Mouse (Mus musculus): Measurements from ENCODE around the gene Macrod2.
A peak's percentile ranks its signal among the peaks of the same experiment; 100 is the strongest.

The Macrod2 gene

DNA sequence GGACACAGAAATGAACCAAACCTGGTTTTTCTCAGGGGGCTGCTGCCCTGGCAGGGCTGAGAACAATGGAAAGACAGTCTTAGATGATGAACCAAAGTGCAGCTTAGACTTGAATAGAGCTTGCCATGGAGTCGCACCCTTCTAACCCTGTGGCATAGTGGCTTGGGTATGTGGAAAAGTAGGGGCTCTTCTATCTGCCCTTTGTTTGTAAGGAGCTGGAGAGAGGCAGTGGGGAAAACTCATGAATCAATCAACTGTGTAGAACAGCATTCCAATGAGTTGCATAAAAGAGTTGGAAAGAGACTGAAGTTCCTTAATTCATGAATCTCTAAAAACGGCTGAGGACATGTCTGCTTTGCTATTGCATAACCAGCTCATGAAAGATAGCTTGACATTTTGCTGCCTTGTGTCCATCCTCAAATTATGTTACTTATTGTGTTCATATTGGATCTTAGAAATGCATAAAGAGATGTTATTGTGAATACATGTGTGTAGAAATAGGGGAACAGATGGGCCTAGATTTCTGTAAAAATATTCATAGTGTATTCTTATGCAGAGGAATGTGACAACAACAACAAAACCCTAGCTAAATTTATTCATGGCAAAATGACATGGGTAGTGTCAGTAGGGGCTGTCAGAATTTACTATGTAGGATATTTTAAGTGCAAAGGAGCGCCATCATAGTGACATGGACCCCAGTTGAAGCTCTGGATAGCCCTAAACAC, 197.6 kb downstream of the Macrod2 start:
- DNase-seq (ENCODE audit: low spot score): no peak

DNA sequence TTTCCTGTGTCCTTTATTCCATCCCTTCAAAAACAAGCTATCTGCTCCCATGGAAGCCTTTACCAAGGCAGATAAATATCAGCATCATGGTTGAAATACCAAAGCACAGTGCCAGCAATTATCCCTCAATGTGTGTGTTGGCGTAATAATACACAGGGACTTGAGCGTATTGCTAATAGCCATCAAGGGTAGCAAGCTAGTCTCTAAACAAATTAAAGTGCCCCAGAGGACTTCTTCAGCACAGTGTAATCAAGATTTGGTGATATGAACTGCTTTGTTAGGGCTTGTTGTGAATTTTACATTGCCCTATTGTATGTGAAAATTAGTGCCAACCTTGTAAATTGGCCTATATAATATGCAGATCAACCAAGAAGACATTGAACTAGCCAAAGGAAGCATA, 201.8 kb downstream of the Macrod2 start:
- no peak for DNase-seq (ENCODE audit: low spot score)

DNA sequence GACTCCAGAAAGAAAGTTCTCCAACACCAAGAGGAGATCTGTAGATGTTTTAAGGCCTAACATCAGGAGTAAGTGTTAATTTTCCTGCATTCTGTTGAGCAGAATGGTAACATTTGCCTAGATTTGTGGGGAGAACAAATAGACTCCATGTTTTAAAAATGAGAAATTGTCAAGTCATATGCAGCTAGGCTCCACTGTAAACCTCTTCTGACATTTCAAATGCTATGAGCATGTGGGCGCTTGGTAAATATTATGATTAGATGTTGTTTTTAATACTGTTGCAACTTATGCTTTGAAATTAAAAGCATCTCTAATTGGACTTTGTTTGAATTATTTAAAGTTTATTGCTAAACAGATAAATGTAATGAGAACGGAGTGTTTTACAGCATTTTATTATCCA, 220.3 kb downstream of the Macrod2 start:
- DNase-seq (ENCODE audit: low spot score): no peak

DNA sequence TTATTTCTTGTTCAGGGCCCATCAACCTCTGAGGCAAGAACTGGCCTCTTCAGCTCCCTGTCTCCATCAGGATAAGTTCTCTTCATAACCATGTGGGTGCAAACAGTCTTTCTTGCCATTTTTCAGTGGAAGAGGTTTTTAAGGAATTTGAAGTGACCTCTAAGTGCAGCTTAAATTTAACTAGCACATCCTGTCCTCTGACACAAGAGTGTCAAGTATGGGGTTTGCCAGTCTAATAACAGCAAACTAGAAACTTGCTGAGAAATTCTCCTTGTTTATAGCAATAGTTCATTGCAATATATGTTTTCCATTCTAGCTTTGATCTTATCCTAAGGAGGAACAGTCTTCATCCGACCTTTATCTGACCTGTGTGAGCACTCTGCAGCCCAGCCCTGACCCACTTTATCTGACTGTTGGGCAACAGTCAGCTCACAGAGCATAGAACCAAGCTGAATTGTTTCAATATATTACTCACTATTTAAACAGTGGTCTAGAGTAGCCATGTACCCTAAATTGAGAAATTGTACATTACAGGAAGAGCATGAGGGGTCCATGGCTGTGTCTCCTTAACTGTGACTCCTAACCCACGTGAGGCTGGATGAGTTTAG, 226.7 kb downstream of the Macrod2 start:
- peak; percentile 11 for DNase-seq (ENCODE audit: low spot score)

DNA sequence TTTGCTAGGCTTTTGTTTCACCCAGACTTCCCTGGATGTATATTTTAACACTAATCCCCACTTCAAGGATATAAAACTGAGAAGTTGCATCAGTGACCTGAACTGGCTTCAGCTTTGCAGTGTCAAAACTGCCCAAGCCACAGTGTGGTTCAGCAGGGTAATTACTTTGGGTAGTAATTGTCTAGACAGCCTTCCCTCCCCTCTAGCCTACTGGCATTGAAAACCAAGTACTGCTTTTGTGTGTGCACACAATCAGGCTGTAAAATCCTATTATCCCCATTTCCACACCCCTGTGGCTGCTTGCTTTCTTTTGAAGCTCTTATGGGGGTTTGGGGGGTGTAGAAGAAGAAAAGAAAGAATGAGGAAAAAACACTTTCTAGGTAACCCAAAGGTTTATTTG, 258.4 kb downstream of the Macrod2 start:
- no peak for DNase-seq (ENCODE audit: low spot score)

DNA sequence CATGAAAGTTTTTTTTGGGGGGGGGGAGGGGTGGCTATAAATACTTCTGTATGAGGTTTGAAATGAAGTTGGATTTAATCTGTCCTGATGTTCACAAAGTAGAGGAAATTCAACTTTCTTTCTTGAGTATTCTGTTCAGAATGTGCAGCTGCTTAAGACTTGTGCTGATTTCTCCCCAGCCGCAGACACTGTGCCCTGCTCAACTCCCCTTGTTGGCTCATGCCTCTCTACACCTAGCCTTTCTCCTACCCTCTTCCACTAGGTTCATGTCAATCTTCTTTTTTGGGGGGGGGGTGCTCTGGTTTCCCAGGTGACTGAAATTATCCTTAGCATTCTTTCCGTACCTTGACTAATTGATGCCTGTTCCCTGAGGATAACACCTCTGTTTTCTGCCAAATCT, 258.9 kb downstream of the Macrod2 start:
- no peak for DNase-seq (ENCODE audit: low spot score)

DNA sequence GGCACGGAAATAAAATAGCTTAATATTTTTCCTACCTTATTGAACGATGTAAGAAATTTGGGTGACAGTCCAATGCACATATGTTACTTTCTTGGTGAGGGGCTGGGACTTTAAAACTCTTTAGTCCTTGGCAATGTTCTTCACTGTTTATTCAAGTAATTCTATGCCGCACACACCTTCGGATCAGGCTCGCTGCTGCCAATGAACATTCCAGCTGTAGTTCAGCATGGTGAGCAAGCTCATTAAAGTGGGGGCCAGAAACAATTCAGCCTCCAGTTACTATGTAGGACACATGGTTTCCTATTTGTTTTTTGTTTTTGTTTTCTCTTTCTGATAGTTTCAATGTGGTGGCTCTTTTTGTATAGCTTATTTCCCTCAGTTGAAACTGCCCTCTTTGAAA, 267.6 kb downstream of the Macrod2 start:
- no peak for DNase-seq (ENCODE audit: low spot score)

DNA sequence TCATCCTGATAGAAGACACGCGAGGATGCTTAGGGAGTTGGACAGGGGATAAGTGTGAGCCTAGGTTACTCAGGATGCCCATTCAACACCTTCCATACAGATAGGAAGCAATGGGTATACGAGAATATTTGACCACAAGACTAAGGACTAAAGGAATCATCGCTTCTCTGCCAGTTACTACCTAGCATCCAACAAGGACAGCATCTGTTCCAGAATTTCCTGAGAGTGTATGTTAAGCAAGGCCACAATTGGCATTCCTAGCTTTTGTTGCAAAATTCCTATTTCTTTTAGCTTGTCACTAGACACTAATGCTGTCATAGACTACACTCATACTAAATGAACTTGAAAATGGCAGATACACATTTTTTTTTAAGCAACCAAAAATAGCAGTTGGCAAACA, 269.3 kb downstream of the Macrod2 start:
- no peak for DNase-seq (ENCODE audit: low spot score)

DNA sequence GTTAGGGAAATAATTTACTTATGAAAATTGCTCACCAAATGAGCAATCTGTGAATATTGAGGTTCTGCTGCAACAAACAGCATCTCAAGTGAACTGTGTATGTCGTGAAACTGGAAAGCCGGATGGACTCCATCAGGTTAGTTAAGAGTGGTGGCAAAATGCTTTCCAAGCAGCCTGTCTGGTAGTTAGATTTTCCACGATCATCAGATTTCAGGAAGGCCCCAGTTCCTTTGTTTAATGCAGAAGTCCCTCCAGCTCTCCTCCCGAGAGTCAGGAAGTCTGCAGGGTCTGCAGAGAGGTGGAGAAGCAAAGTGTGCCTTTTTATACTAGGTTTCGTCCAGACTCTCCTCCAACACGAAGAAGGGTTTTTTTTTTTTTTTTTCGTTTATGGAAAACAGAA, 271.7 kb downstream of the Macrod2 start:
- no peak for DNase-seq (ENCODE audit: low spot score)

DNA sequence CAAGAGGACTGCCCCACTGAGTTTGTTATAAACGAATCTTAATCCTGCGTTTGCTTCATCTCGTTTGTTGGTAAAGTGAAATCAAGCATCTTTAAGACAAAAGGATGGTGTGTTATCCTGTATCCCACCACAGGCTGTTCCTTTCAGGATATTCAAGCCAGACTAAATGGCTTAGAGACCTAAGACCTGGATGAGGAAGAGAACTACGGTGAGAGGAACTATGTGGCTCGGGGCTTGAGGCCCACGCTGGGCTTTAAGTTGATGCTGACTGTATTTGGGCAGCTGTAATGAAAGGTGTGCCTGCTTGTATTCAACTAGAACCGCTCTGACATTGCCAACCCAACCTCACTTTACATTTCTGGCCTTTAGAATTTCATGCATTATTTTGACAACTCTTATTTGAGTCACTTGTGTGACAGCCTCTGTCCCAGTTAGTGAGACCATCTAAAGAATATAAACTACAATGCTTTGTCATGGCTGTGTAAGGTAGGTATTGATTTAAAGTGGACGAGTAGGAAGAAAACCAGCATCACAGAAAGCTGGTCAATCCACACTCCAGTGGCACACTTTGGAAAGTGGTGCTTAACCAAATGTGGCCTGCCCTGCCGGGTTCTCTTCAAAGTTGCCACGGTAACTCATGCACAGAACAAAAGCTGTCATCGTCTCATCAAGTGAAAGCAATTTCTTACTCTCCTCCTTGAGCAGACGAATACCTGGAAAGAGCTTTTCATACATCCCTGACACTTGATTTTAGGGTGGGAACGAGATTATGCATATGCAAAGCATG, 272.3 kb downstream of the Macrod2 start:
- DNase-seq (ENCODE audit: low spot score): no peak

DNA sequence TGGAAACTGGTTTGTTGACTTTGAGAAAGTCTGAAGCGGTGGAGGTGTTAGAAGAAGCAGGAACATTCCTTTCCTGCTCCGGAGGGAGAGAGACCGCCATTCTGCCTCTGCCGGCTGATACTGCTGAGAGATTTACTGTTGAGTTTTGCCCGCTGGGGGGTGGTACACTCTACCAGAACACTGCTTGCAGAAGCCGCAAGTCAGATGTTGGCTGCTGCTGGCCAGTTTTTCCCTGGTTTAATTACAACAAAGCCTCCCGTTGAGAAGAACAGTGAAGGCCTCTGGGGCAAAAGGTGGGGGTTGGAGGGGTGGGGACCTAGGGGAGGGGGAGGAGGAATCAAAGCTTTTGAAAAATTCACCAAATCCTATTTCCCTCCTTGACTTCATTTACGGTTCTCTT, 273.2 kb downstream of the Macrod2 start:
- peak; percentile 63 for DNase-seq (ENCODE audit: low spot score)

DNA sequence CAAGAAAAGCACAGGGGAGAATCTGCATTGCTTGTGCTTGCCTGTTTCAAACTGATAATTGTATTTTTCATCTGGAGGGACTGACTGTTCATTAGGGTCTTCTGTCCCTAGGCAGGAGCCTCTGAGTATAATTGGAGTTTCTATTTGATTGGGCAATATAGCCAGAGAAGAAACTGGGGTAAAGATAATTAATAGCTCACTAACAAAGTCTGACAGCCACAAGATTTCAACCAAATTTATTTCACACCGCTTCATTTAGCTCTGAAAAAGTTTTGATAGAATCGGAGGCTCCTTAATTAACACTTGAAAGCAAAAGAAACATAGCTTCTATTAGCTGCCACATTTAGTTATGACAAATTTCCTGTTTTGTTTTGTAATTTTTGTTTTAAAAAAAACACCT, 274.0 kb downstream of the Macrod2 start:
- DNase-seq (ENCODE audit: low spot score): no peak

DNA sequence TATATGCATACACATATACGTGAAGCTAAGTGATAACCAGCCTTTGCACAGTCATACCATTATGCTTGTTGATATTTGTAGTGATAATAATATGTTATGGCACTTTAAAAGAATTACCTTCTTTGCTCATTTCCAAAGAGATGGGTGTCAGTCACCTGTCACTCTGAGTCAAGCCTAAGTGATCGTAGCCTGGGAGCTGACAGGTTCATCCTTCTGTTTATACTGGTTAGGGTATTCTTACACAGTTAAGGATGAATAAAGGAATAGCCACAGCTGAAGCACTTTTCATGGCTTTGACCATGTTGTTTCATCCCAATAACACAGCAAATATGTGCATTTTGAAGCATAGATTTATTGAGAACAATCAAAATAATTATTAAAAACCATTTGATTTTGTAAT, 274.7 kb downstream of the Macrod2 start:
- DNase-seq (ENCODE audit: low spot score): no peak

DNA sequence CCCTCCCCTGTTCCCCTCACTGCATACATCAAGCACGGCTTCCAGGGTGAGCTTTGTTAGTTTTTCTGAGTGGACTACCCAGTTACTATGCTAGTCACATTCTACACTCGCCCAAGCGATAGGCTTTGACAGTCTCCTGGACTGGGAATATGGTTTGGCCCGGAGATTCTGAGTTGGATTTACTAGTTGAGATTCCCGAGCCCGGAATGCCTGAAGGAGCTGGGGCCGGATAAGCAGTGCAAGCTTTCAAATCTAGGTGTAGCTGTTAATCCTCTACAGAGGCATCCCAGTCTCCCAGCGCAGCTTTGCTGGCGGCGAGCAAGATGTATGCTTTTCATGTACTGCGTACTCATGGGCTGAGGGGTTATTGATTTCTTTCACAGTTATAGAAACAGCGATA, 275.3 kb downstream of the Macrod2 start:
- peak; percentile 12 for DNase-seq (ENCODE audit: low spot score)

DNA sequence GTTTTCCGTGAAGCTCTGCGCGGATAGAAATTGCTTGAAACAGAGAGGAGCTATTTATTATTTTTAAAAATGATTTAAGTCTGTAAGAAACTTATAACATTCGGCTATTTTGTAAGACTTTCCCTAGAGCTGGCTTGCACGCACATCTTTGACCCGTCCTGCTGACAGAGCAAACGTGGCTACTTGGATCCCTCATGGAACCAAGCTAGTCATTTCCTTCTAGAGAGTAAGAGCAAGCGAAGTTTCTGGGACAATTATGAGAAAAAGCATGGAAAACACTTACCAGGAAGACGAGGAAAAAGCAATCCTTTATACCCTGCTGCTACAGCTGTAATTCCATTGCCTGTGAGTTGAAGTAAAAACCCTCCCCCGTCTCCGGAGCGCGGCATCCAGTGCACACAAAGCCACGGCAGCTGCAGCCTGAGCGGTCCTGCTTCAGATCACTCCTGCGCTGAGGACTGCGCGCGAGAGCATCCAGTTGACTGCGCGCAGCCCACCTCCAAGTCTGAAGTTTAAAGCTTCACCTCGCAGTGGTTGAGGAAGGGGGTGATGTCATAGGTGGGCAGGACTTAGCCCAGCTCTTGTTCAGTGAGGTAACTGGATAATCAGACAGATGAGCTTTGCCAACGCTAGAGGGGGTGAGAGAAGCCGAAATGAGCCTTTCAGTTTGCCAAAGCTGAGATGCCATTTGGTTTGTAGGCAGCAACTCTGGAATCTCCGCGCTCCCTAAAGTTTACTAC, 276.0 kb downstream of the Macrod2 start, which contains the start of gene Flrt3:
Gene Flrt3 (minus strand): TSS at position 507 of the 740 bp plus-strand sequence.
- DNase-seq (ENCODE audit: low spot score): peak; percentile 93

DNA sequence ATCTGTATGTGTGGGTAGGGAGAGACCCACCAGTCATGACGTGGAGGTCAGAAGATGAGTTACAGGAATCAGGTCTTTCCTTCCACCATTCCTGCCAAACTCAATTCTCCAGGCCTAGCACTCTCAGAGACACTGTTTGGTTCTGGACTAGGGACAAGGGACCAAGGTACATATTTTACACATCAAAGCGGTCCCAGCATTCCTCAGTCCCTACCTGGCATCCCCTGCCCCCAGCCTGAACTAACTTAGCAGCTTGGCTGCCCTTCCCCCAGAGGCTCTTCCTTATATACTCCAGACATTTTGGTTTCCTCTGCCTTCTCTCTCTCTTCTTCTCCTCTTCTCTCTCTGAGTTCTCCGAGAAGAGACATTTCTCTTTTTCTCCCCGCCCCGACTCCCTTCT, 278.4 kb downstream of the Macrod2 start:
- DNase-seq (ENCODE audit: low spot score): no peak

DNA sequence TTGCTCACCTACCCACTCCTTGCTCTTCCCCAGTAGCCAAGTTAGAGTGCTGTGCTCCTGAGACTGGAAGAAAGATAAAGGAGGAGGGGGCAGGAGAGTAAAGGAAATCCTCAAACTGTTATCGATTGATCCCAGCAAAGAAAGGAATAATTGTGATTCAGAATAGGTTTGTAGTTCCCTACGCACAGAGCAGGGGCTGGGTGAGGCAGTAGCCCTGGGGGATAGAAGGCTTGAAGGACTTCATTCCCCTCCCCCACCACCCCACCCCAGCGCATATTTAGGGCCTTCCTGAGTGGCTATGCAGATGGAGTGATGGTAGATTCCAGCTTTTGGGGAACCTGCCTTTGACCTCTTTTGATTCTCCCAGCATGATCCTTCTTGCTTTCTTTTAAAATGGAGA, 281.6 kb downstream of the Macrod2 start:
- DNase-seq (ENCODE audit: low spot score): no peak

DNA sequence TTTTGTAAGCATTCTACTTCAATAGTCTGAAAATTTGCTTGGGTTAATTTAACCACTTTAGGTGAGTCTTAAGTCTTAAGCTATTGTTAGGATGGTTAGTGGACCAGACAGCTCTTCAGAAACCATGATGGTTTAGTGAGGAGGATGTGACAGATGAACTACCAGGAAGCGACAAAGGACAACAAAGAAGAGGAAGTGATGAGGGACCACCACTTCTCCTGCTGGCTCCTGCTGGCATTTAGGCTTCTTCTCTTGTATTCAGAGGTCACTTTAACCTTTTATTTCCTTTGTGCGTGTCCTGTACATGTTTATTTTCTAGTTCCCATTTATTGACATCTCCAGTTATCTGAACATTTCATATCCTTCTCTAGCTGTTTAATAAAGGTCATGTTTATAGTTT, 295.8 kb downstream of the Macrod2 start:
- no peak for DNase-seq (ENCODE audit: low spot score)

DNA sequence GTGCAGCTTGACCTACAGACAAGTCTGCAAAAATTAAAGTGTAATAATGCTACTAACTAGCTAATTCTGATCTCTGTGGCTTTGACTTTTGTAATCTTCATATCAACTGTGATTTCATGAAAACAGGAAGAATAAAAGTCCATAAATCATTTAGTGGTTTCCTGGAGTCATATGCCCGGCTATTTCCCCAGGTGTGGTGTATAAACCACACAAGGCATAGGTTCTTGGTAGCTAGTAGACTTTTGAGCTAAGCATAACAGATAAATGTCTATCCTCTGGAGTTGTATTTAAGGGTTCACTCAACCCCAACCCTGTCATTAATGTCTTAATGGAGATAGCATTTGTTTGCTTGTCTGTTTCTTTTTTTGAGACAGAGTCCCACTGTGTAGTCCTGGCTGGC, 296.3 kb downstream of the Macrod2 start:
- no peak for DNase-seq (ENCODE audit: low spot score)

DNA sequence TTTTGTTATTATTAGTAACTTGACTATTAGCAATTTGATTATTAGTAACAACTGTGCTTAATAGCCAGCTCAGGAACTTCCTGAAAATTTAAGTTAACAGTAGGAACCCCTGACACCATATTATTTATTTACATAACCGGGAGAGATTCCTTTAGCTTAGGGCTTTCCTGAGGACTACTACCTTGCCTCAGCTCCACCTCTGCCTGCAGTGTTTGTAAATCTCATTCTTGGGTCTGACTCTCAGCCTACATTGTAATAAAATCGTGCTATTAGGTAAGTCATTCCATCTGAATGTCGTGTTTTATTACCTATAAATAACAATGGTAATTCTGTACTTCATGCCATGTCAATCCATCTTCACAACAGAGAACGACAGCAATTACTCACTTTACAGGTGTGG, 297.4 kb downstream of the Macrod2 start:
- DNase-seq (ENCODE audit: low spot score): no peak

DNA sequence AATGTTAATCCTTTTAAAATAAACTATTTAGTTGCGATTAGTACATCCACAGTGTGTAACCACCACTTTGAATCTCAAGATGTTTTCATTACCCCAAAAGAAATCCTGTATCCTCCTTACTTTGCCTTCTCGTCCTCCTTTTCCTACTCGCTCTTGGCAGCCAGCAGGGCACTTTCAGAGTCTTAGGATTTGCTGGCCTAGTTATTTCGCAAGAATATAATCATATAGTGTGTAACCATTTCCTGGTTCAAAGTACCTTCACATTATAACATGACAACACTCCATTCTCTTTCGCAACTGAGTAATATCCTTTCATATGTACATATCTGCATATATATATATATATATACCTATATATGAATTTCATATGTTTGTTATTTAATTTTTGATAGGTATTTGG, 298.7 kb downstream of the Macrod2 start:
- no peak for DNase-seq (ENCODE audit: low spot score)

DNA sequence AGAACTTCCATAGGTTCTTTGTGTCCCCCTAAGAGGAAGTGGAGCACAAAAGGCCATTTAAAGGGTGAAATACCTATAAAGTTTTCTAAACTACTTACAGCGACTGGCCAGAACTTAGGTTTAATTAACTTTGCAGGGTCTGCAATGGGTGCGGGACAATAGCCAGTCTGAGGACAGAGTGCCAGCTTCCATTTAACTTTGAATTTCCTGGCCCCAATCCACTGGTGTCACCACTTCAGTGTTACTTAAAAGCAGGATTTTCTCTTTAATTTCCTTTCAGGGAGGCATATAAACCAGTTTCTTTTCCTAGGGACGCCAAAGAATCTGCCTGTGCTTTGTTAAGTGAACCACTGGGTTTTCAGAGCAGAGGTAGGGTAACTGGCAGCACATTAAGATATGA, 303.5 kb downstream of the Macrod2 start:
- no peak for DNase-seq (ENCODE audit: low spot score)

DNA sequence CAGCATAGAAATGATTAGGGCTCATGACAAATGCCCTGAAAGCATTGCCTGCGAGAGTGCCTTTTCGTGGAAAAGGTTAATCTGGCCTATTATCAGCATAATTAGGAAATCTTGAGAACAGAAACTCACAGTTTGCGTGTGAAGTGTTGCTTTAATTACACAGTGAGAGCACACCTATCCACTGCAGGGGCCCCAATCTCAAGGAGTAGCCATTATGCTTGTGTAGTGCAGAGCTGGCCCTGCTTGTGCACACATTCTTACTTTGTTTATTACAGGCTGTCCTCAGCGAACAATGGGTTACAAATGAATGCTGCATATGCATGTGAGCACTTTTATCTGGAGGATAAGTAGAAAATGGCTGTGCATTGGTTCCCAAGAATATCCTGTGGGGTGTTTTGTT, 308.3 kb downstream of the Macrod2 start:
- no peak for DNase-seq (ENCODE audit: low spot score)

Measured in lung, postnatal 25 days (tissue).